8 mouse cellular contexts compared by ENCODE assay signal in genomic region chr10:40629140-40629539, GRCm38 (mm10). TPM values are rescaled to one million over a fixed set of nuclear protein-coding genes. Genes with fewer than 3 reads are reported as not detected.
DNase-seq lines count a peak whose midpoint lies in the region; ATAC-seq and TF ChIP-seq lines count a peak whose summit lies in the region.

No protein-coding gene starts in this region.

- peak; percentile 64 for TF ChIP-seq CTCF in left cerebral cortex, adult 2 months (IDR thresholded peaks at IDR 0.05)
- TF ChIP-seq CTCF in Patski (IDR thresholded peaks at IDR 0.05), result peak; percentile 63
- TF ChIP-seq CTCF in small intestine, adult 2 months (IDR thresholded peaks at IDR 0.05; ENCODE audit: extremely low read depth, insufficient read length, insufficient replicate concordance, low read depth, low read length), result peak; percentile 77; the same call in 1 of the 2 replicates

- no peaks in the 10 kb centered on the region for H3K36me3 ChIP-seq in small intestine, adult 2 months (ENCODE audit: control insufficient read depth, insufficient read depth, low read length)

- WGBS in small intestine, adult 2 months, result 80% methylated on average over 7 of the region's 7 CpGs

- H3K27me3 ChIP-seq in Patski, result no peaks in the 10 kb centered on the region
- no peaks in the 10 kb centered on the region for H3K27me3 ChIP-seq in small intestine, adult 2 months (ENCODE audit: control insufficient read depth, insufficient read depth, low read length)

- POLR2A ChIA-PET in Patski (lab: Charles Lee), result no interaction called here

- ATAC-seq in Patski, result no peak

- DNase-seq in left cerebral cortex, adult 2 months (ENCODE audit: extremely low spot score in 1 of 2, low spot score in 2 of 2), result no peak
- no peak for DNase-seq in left cerebral cortex, adult 11 months (ENCODE audit: low spot score)
- no peak for DNase-seq in Patski (ENCODE audit: low read depth, low spot score)
- peak; percentile 81 to 84 for DNase-seq in cerebellum, postnatal 10 days
- DNase-seq in kidney, postnatal 10 days, result peak; percentile 72
- no peak for DNase-seq in left cerebral cortex, adult 9 months (ENCODE audit: low spot score in 2 of 2)
- DNase-seq in right cerebral cortex, postnatal 25 days, result no peak

- no peak overlapping the region for H3K4me3 ChIP-seq in left cerebral cortex, adult 2 months
- H3K4me3 ChIP-seq in small intestine, adult 2 months (ENCODE audit: low read depth, low read length), result no peak overlapping the region

- CTCF ChIA-PET in Patski (lab: Charles Lee), result interaction anchor here (0.6 to 1.8 kb wide), 5 partner anchors 9 to 105 kb away, joined by 3 to 7 read pairs (median 3); no protein-coding TSS in a partner anchor

- intact Hi-C loops in left cerebral cortex, adult 2 months (cut with DNase I), result no loop called here

- no peak overlapping the region; the same call in 1 of the 2 replicates for H3K27ac ChIP-seq in left cerebral cortex, adult 2 months
- no peak overlapping the region for H3K27ac ChIP-seq in small intestine, adult 2 months (ENCODE audit: insufficient read depth, low read depth, low read length)

- no peak for TF ChIP-seq POLR2A in small intestine, adult 2 months (IDR thresholded peaks at IDR 0.05; ENCODE audit: low read depth, low read length)

- in situ Hi-C loops in Patski (cut with MboI; ENCODE audit: low pct_unique_long_range_greater_than_20kb), result no loop called here

- no peaks in the 10 kb centered on the region for H3K4me1 ChIP-seq in small intestine, adult 2 months (ENCODE audit: control insufficient read depth, insufficient read depth, insufficient read length, low read length)

RNA-seq across cellular contexts. Expression of gene Ddo, which starts 0.7 kb away (rescaled TPM):
- 10 to 100 TPM; 12.9 to 13.5 TPM for total RNA-seq in left cerebral cortex, adult 2 months (2021)
- polyA plus RNA-seq in Patski (2021), result 4.8 TPM
- 0.84 and 1.3 TPM in 2 replicates for polyA plus RNA-seq in small intestine, adult 2 months (2012; rRNA removed)

RNA-seq across cellular contexts. Expression of gene Mettl24, which starts 53.9 kb away (rescaled TPM):
- total RNA-seq in left cerebral cortex, adult 2 months (2021), result 1 to 10 TPM; 1.6 to 2.8 TPM
- polyA plus RNA-seq in Patski (2021), result not detected
- polyA plus RNA-seq in small intestine, adult 2 months (2012; rRNA removed), result 2.0 and 2.4 TPM in 2 replicates

RNA-seq across cellular contexts. Expression of gene Slc22a16, which starts 59.0 kb away (rescaled TPM):
- not detected for total RNA-seq in left cerebral cortex, adult 2 months (2021)
- not detected for polyA plus RNA-seq in Patski (2021)
- not detected in 2 replicates for polyA plus RNA-seq in small intestine, adult 2 months (2012; rRNA removed)

Comparison
In these comparisons a context has a peak if more than half of its experiments do, and no peak if none do; other contexts are left out.
1. DNase-seq: peak in cerebellum, postnatal 10 days (2 of 2) and kidney, postnatal 10 days (single experiment); none in left cerebral cortex, adult 2 months (0 of 2), left cerebral cortex, adult 11 months (single experiment), Patski (single experiment), left cerebral cortex, adult 9 months (0 of 2) and right cerebral cortex, postnatal 25 days (single experiment).
2. Peak in every context shown above with its lines, with median percentiles within 50 percentile points of each other: CTCF ChIP-seq.